Mouse (Mus musculus): ENCODE data around the gene Txnrd1. TPM values are rescaled to one million over a fixed set of nuclear protein-coding genes. Genes with fewer than 3 reads are reported as not detected.

Txnrd1 gene
- polyA plus RNA-seq, 1 experiment from 2014 or later: 34.6 TPM

- WGBS: 89% methylated on average over 2 of the region's 2 CpGs
- H3K9ac ChIP-seq (replicated peaks; ENCODE audit: low read depth): no peak overlapping the region
- H3K4me2 ChIP-seq (replicated peaks; ENCODE audit: low read depth, low read length): no peak overlapping the region
- TF ChIP-seq CTCF (IDR thresholded peaks at IDR 0.05) (no peak), EP300 (IDR thresholded peaks at IDR 0.05) (no peak)
- no peak overlapping the region for H3K4me3 ChIP-seq (ENCODE audit: low read depth, low read length)
- ATAC-seq: no peak
- DNase-seq (ENCODE audit: low spot score): no peak
- H3K4me1 ChIP-seq (ENCODE audit: insufficient read depth, low read depth, low read length): no peaks in the 10 kb centered on the region
- no peak overlapping the region for H3K27ac ChIP-seq (ENCODE audit: low read length)
- no peaks in the 10 kb centered on the region for H3K9me3 ChIP-seq (ENCODE audit: low read length)
- H3K36me3 ChIP-seq (ENCODE audit: insufficient read depth, low read length): no peaks in the 10 kb centered on the region
- no peaks in the 10 kb centered on the region for H3K27me3 ChIP-seq (replicated peaks; ENCODE audit: insufficient read depth, low read length)
Measured at GRCm38 (mm10) chr10:82924750-82925149, 91.0 kb downstream of the Txnrd1 start.

- Histone ChIP-seq H3K36me3 (ENCODE audit: insufficient read depth, low read length) (no peaks in the 10 kb centered on the region), H3K4me3 (ENCODE audit: low read depth, low read length) (no peak overlapping the region), H3K27me3 (replicated peaks; ENCODE audit: insufficient read depth, low read length) (no peaks in the 10 kb centered on the region), H3K27ac (ENCODE audit: low read length) (no peak overlapping the region), H3K9ac (replicated peaks; ENCODE audit: low read depth) (no peak overlapping the region), H3K4me2 (replicated peaks; ENCODE audit: low read depth, low read length) (no peak overlapping the region), H3K9me3 (ENCODE audit: low read length) (no peaks in the 10 kb centered on the region), H3K4me1 (ENCODE audit: insufficient read depth, low read depth, low read length) (no peaks in the 10 kb centered on the region)
- WGBS: 86% methylated on average over 2 of the region's 2 CpGs
- TF ChIP-seq EP300 (IDR thresholded peaks at IDR 0.05) (no peak), CTCF (IDR thresholded peaks at IDR 0.05) (no peak)
- ATAC-seq (no peak), DNase-seq (ENCODE audit: low spot score) (no peak)
Measured at GRCm38 (mm10) chr10:82925624-82926023, 91.9 kb downstream of the Txnrd1 start.

GRCm38 (mm10) chr10:82935018-82935633, 101.4 kb downstream of the Txnrd1 start:
- no peak overlapping the region for H3K9ac ChIP-seq (replicated peaks; ENCODE audit: low read depth)
- no peaks in the 10 kb centered on the region for H3K27me3 ChIP-seq (replicated peaks; ENCODE audit: insufficient read depth, low read length)
- H3K4me2 ChIP-seq (replicated peaks; ENCODE audit: low read depth, low read length): no peak overlapping the region
- no peak overlapping the region for H3K4me3 ChIP-seq (ENCODE audit: low read depth, low read length)
- no peaks in the 10 kb centered on the region for H3K36me3 ChIP-seq (ENCODE audit: insufficient read depth, low read length)
- 79% methylated on average over 13 of the region's 13 CpGs for WGBS
- DNase-seq (ENCODE audit: low spot score) (no peak), ATAC-seq (no peak)
- no peak overlapping the region for H3K27ac ChIP-seq (ENCODE audit: low read length)
- TF ChIP-seq EP300 (IDR thresholded peaks at IDR 0.05): no peak
- TF ChIP-seq CTCF (IDR thresholded peaks at IDR 0.05): no peak
- H3K9me3 ChIP-seq (ENCODE audit: low read length): no peaks in the 10 kb centered on the region
- no peaks in the 10 kb centered on the region for H3K4me1 ChIP-seq (ENCODE audit: insufficient read depth, low read depth, low read length)

GRCm38 (mm10) chr10:82935774-82936173, 102.0 kb downstream of the Txnrd1 start:
- H3K4me3 ChIP-seq (ENCODE audit: low read depth, low read length): no peak overlapping the region
- H3K27me3 ChIP-seq (replicated peaks; ENCODE audit: insufficient read depth, low read length): no peaks in the 10 kb centered on the region
- TF ChIP-seq EP300 (IDR thresholded peaks at IDR 0.05): no peak
- no peak for TF ChIP-seq CTCF (IDR thresholded peaks at IDR 0.05)
- ATAC-seq (no peak), DNase-seq (ENCODE audit: low spot score) (no peak)
- no peak overlapping the region for H3K9ac ChIP-seq (replicated peaks; ENCODE audit: low read depth)
- no peaks in the 10 kb centered on the region for H3K9me3 ChIP-seq (ENCODE audit: low read length)
- no peaks in the 10 kb centered on the region for H3K36me3 ChIP-seq (ENCODE audit: insufficient read depth, low read length)
- no peak overlapping the region for H3K4me2 ChIP-seq (replicated peaks; ENCODE audit: low read depth, low read length)
- no peak overlapping the region for H3K27ac ChIP-seq (ENCODE audit: low read length)
- WGBS: 82% methylated on average over 6 of the region's 6 CpGs
- H3K4me1 ChIP-seq (ENCODE audit: insufficient read depth, low read depth, low read length): no peaks in the 10 kb centered on the region

Other genes with a start within 250 kb of the Txnrd1 start
- 26.0 and 26.9 TPM in 2 replicates for gene 1190007I07Rik, start 210.7 kb upstream of the Txnrd1 start, polyA plus RNA-seq (2015; fragmentation: Nextera tagmentation; extraction: Ambion mirVana)
- gene Tdg, start 204.1 kb upstream of the Txnrd1 start, polyA plus RNA-seq (2015; fragmentation: Nextera tagmentation; extraction: Ambion mirVana): 45.7 and 46.5 TPM in 2 replicates
- 2.4 and 3.4 TPM in 2 replicates for gene Glt8d2, start 143.3 kb upstream of the Txnrd1 start, polyA plus RNA-seq (2015; fragmentation: Nextera tagmentation; extraction: Ambion mirVana)
- 20.9 and 25.6 TPM in 2 replicates for gene Hcfc2, start 137.8 kb upstream of the Txnrd1 start, polyA plus RNA-seq (2015; fragmentation: Nextera tagmentation; extraction: Ambion mirVana)
- 21.5 and 28.2 TPM in 2 replicates for gene Nfyb, start 69.8 kb upstream of the Txnrd1 start, polyA plus RNA-seq (2015; fragmentation: Nextera tagmentation; extraction: Ambion mirVana)
- not detected in 2 replicates for gene Eid3, start 32.7 kb downstream of the Txnrd1 start, polyA plus RNA-seq (2015; fragmentation: Nextera tagmentation; extraction: Ambion mirVana)
- gene Chst11, start 151.5 kb downstream of the Txnrd1 start, polyA plus RNA-seq (2015; fragmentation: Nextera tagmentation; extraction: Ambion mirVana): 0.74 and 0.98 TPM in 2 replicates

Data from lung, postnatal 0 days (tissue).